Mouse (Mus musculus): ENCODE data around the gene P2rx3.
A peak's percentile ranks its signal among the peaks of the same experiment; 100 is the strongest.

The P2rx3 gene

GRCm38 (mm10) chr2:85061107-85061541 lies 23.9 kb upstream of the P2rx3 start:
- Histone ChIP-seq H3K4me1 (replicated peaks; ENCODE audit: low read depth, low read length) (peaks cover 60% of the 10 kb centered on the region), H3K27me3 (ENCODE audit: insufficient read depth, low read length) (no peaks in the 10 kb centered on the region), H3K4me3 (replicated peaks; ENCODE audit: low read length) (peak overlapping the region; percentile 75), H3K9me3 (ENCODE audit: low read length) (no peaks in the 10 kb centered on the region), H3K36me3 (ENCODE audit: insufficient read depth, low read length) (peaks cover 75% of the 10 kb centered on the region)
- TF ChIP-seq NANOG (IDR thresholded peaks at IDR 0.05; ENCODE audit: borderline replicate concordance, low read length) (no peak), CTCF (conservative IDR thresholded peaks at IDR 0.05; ENCODE audit: low read length) (no peak), POU5F1 (IDR thresholded peaks at IDR 0.05; ENCODE audit: borderline replicate concordance, low read length) (no peak)

GRCm38 (mm10) chr2:85060591-85061060 lies 23.4 kb upstream of the P2rx3 start:
- Histone ChIP-seq H3K9me3 (ENCODE audit: low read length) (no peaks in the 10 kb centered on the region), H3K4me1 (replicated peaks; ENCODE audit: low read depth, low read length) (peaks cover 63% of the 10 kb centered on the region), H3K4me3 (replicated peaks; ENCODE audit: low read length) (peak overlapping the region; percentile 75), H3K36me3 (ENCODE audit: insufficient read depth, low read length) (peaks cover 75% of the 10 kb centered on the region), H3K27me3 (ENCODE audit: insufficient read depth, low read length) (no peaks in the 10 kb centered on the region)
- TF ChIP-seq NANOG (IDR thresholded peaks at IDR 0.05; ENCODE audit: borderline replicate concordance, low read length) = no peak
- TF ChIP-seq POU5F1 (IDR thresholded peaks at IDR 0.05; ENCODE audit: borderline replicate concordance, low read length) = no peak
- TF ChIP-seq CTCF (conservative IDR thresholded peaks at IDR 0.05; ENCODE audit: low read length) = no peak

GRCm38 (mm10) chr2:85059677-85060076 lies 22.4 kb upstream of the P2rx3 start:
- Histone ChIP-seq H3K27me3 (ENCODE audit: insufficient read depth, low read length) (no peaks in the 10 kb centered on the region), H3K4me3 (replicated peaks; ENCODE audit: low read length) (0 out of 2 replicates have a peak overlapping the region, but pooled peaks have one; percentile 13), H3K9me3 (ENCODE audit: low read length) (no peaks in the 10 kb centered on the region), H3K4me1 (replicated peaks; ENCODE audit: low read depth, low read length) (peaks cover 54% of the 10 kb centered on the region), H3K36me3 (ENCODE audit: insufficient read depth, low read length) (peaks cover 77% of the 10 kb centered on the region)
- peak; percentile 25 for TF ChIP-seq CTCF (conservative IDR thresholded peaks at IDR 0.05; ENCODE audit: low read length)
- no peak for TF ChIP-seq POU5F1 (IDR thresholded peaks at IDR 0.05; ENCODE audit: borderline replicate concordance, low read length)
- no peak for TF ChIP-seq NANOG (IDR thresholded peaks at IDR 0.05; ENCODE audit: borderline replicate concordance, low read length)

- H3K4me3 ChIP-seq (replicated peaks; ENCODE audit: low read length) = no peak overlapping the region
- no peaks in the 10 kb centered on the region for H3K9me3 ChIP-seq (ENCODE audit: low read length)
- no peaks in the 10 kb centered on the region for H3K27me3 ChIP-seq (ENCODE audit: insufficient read depth, low read length)
- TF ChIP-seq NANOG (IDR thresholded peaks at IDR 0.05; ENCODE audit: borderline replicate concordance, low read length) (no peak), POU5F1 (IDR thresholded peaks at IDR 0.05; ENCODE audit: borderline replicate concordance, low read length) (no peak), CTCF (conservative IDR thresholded peaks at IDR 0.05; ENCODE audit: low read length) (no peak)
- peaks cover 77% of the 10 kb centered on the region for H3K36me3 ChIP-seq (ENCODE audit: insufficient read depth, low read length)
- peaks cover 70% of the 10 kb centered on the region for H3K4me1 ChIP-seq (replicated peaks; ENCODE audit: low read depth, low read length)
Observed at GRCm38 (mm10) chr2:85056711-85057110, 19.4 kb upstream of the P2rx3 start.

GRCm38 (mm10) chr2:85053192-85053816 lies 16.0 kb upstream of the P2rx3 start:
- Histone ChIP-seq H3K9me3 (ENCODE audit: low read length) (no peaks in the 10 kb centered on the region), H3K27me3 (ENCODE audit: insufficient read depth, low read length) (no peaks in the 10 kb centered on the region), H3K36me3 (ENCODE audit: insufficient read depth, low read length) (peaks cover 66% of the 10 kb centered on the region), H3K4me3 (replicated peaks; ENCODE audit: low read length) (no peak overlapping the region; the same call in 1 of the 2 replicates), H3K4me1 (replicated peaks; ENCODE audit: low read depth, low read length) (peaks cover 71% of the 10 kb centered on the region)
- TF ChIP-seq POU5F1 (IDR thresholded peaks at IDR 0.05; ENCODE audit: borderline replicate concordance, low read length) (no peak), CTCF (conservative IDR thresholded peaks at IDR 0.05; ENCODE audit: low read length) (no peak), NANOG (IDR thresholded peaks at IDR 0.05; ENCODE audit: borderline replicate concordance, low read length) (no peak)

- TF ChIP-seq NANOG (IDR thresholded peaks at IDR 0.05; ENCODE audit: borderline replicate concordance, low read length) = no peak
- TF ChIP-seq POU5F1 (IDR thresholded peaks at IDR 0.05; ENCODE audit: borderline replicate concordance, low read length) = no peak
- no peak for TF ChIP-seq CTCF (conservative IDR thresholded peaks at IDR 0.05; ENCODE audit: low read length)
- Histone ChIP-seq H3K4me3 (replicated peaks; ENCODE audit: low read length) (peak overlapping the region; percentile 67), H3K27me3 (ENCODE audit: insufficient read depth, low read length) (no peaks in the 10 kb centered on the region)
Observed at GRCm38 (mm10) chr2:85050746-85051145, 13.5 kb upstream of the P2rx3 start.

GRCm38 (mm10) chr2:85050001-85050634 lies 12.9 kb upstream of the P2rx3 start:
- no peaks in the 10 kb centered on the region for H3K27me3 ChIP-seq (ENCODE audit: insufficient read depth, low read length)
- no peaks in the 10 kb centered on the region for H3K9me3 ChIP-seq (ENCODE audit: low read length)
- peaks cover 82% of the 10 kb centered on the region for H3K4me1 ChIP-seq (replicated peaks; ENCODE audit: low read depth, low read length)
- TF ChIP-seq CTCF (conservative IDR thresholded peaks at IDR 0.05; ENCODE audit: low read length) (no peak), POU5F1 (IDR thresholded peaks at IDR 0.05; ENCODE audit: borderline replicate concordance, low read length) (no peak), NANOG (IDR thresholded peaks at IDR 0.05; ENCODE audit: borderline replicate concordance, low read length) (no peak)
- H3K36me3 ChIP-seq (ENCODE audit: insufficient read depth, low read length) = peaks cover 61% of the 10 kb centered on the region
- H3K4me3 ChIP-seq (replicated peaks; ENCODE audit: low read length) = peak overlapping the region; percentile 67

More at GRCm38 (mm10) chr2:85050746-85051145, 13.5 kb upstream of the P2rx3 start:
- Histone ChIP-seq H3K4me1 (replicated peaks; ENCODE audit: low read depth, low read length) (peaks cover 77% of the 10 kb centered on the region), H3K36me3 (ENCODE audit: insufficient read depth, low read length) (peaks cover 61% of the 10 kb centered on the region), H3K9me3 (ENCODE audit: low read length) (no peaks in the 10 kb centered on the region)

GRCm38 (mm10) chr2:85049277-85049676 lies 12.0 kb upstream of the P2rx3 start:
- Histone ChIP-seq H3K4me1 (replicated peaks; ENCODE audit: low read depth, low read length) (peaks cover 88% of the 10 kb centered on the region), H3K9me3 (ENCODE audit: low read length) (no peaks in the 10 kb centered on the region), H3K4me3 (replicated peaks; ENCODE audit: low read length) (peak overlapping the region; percentile 82; the same call in 1 of the 2 replicates), H3K27me3 (ENCODE audit: insufficient read depth, low read length) (no peaks in the 10 kb centered on the region), H3K36me3 (ENCODE audit: insufficient read depth, low read length) (peaks cover 61% of the 10 kb centered on the region)
- TF ChIP-seq CTCF (conservative IDR thresholded peaks at IDR 0.05; ENCODE audit: low read length) = no peak
